Mouse (Mus musculus) neural tube, embryonic 11.5 days (tissue): ENCODE data around the gene Asb17. TPM values are rescaled to one million over a fixed set of nuclear protein-coding genes. Genes with fewer than 3 reads are reported as not detected.
A peak's percentile ranks its signal among the peaks of the same experiment; 100 is the strongest.

Source experiments
- ATAC-seq: fragments of 200-750 bp; cut with Nextera tagmentation; 2 replicates; pipeline ENCODE4 v1.8.0; 2017; ENCODE audit warnings: moderate number of reproducible peaks, mild to moderate bottlenecking, moderate TSS enrichment, moderate library complexity; ENCODE audit not compliant: insufficient read depth, low FRiP score, low TSS enrichment
- DNase-seq: peaks from one replicate; pipeline ENCODE4 v3.0.0-alpha.2; 2015; ENCODE audit warnings: low spot score
- H3K27ac ChIP-seq: fragments of 300-500 bp; sonication (generic); 2 replicates; pipeline ENCODE4 v1.5.1; 2014; ENCODE audit warnings: low read depth, mild to moderate bottlenecking, low read length
- H3K27me3 ChIP-seq: fragments of 300-500 bp; sonication (generic); 2 replicates; pipeline ENCODE4 v1.6.1; 2014; ENCODE audit warnings: mild to moderate bottlenecking, low read length, mixed read lengths; ENCODE audit not compliant: control insufficient read depth, insufficient read depth
- H3K36me3 ChIP-seq: fragments of 300-500 bp; sonication (generic); 2 replicates; pipeline ENCODE4 v1.6.1; 2014; ENCODE audit warnings: mild to moderate bottlenecking, low read length, moderate library complexity, mixed read lengths; ENCODE audit not compliant: control insufficient read depth, insufficient read depth
- H3K4me1 ChIP-seq: fragments of 300-500 bp; sonication (generic); 2 replicates; pipeline ENCODE4 v1.6.1; 2014; ENCODE audit warnings: low read length, mixed read lengths; ENCODE audit not compliant: control insufficient read depth, insufficient read depth
- H3K4me2 ChIP-seq: fragments of 300-500 bp; sonication (generic); 2 replicates; pipeline ENCODE4 v1.6.1; 2014; ENCODE audit warnings: low read depth, mild to moderate bottlenecking, moderate library complexity
- H3K4me3 ChIP-seq: fragments of 300-500 bp; sonication (generic); 2 replicates; pipeline ENCODE4 v1.5.1; 2014; ENCODE audit warnings: low read depth, low read length
- H3K9ac ChIP-seq: fragments of 300-500 bp; sonication (generic); 2 replicates; pipeline ENCODE4 v1.6.1; 2014; ENCODE audit warnings: mild to moderate bottlenecking, low read length
- H3K9me3 ChIP-seq: fragments of 300-500 bp; sonication (generic); 2 replicates; pipeline ENCODE4 v1.6.1; 2016; ENCODE audit warnings: low read length; ENCODE audit not compliant: control insufficient read depth
- WGBS: fragments of 180-500 bp; shearing (Covaris S2); extraction: QIAGEN DNeasy Blood & Tissue Kit; methylation state at CpG from one replicate; pipeline ENCODE4 v1.1.7; 2014; 5-methylcytosine and 5-hydroxymethylcytosine counted together
- polyA plus RNA-seq: library from polyadenylated mRNA; unstranded; fragments of >200 nt; fragmentation: Nextera tagmentation; extraction: Ambion mirVana; gene quantifications from 2 replicates; pipeline ENCODE4 v1.2.1, GENCODE M21; 2014

Asb17 gene
- 0.44 TPM in 1 of 2 replicates, not detected in the other for polyA plus RNA-seq

DNA sequence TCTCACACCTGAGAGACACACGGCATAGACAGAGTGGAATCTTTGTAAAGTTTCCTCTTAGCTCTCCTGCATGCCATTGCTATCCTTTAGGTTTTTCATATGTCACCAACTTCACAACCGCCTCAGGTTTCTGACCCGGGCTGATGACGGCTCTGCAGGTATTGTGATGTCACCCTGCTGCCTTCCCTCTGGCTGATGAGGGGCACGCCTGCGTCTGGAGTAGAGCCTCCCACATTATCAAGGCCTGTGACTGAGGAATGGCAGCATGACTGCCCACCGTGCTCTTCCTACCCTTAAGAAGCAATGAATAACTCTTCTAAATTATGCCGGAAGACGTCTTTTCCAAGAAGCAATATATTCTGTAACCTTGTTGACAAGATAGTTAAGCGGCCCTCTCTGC lies at the start of gene Asb17:
Gene Asb17, plus strand, starts transcription at position 180 of the 400 bp plus-strand sequence.
- DNase-seq (no peak), ATAC-seq (no peak)
- no peaks in the 10 kb centered on the region for H3K27me3 ChIP-seq
- H3K36me3 ChIP-seq = no peaks in the 10 kb centered on the region
- no peaks in the 10 kb centered on the region for H3K4me1 ChIP-seq
- WGBS = 83% methylated on average over 10 of the region's 10 CpGs
- no peak within 1 kb of the TSS for H3K9ac ChIP-seq
- H3K4me2 ChIP-seq = no peak within 1 kb of the TSS
- no peaks in the 10 kb centered on the region for H3K9me3 ChIP-seq
- no peak within 1 kb of the TSS for H3K27ac ChIP-seq
- no peak within 1 kb of the TSS for H3K4me3 ChIP-seq

DNA sequence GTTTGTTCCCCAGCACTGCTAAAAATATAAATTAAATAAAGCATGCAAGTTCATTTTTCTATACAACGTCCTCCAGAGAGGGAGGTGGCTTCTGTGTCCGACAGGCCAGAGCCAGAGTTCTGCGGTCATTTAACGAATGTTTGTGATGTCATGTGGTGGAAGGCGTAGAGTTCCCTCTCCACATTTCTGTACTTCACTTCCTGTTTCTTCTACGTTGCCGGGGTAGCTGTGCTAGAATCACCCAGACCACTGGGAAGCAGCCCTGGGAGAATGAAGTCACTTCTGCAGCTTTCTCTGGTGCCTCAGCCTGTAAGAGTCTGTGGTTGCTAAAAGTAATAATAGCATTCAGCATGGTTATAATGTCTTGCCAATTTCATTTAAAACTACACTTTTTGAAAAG lies 46.4 kb upstream of the Asb17 start:
- Histone ChIP-seq H3K9ac (no peak overlapping the region), H3K36me3 (no peaks in the 10 kb centered on the region), H3K4me1 (no peaks in the 10 kb centered on the region), H3K9me3 (no peaks in the 10 kb centered on the region), H3K27me3 (no peaks in the 10 kb centered on the region), H3K27ac (no peak overlapping the region), H3K4me2 (no peak overlapping the region), H3K4me3 (no peak overlapping the region)
- ATAC-seq = no peak
- DNase-seq = no peak
- WGBS = 75% methylated on average over 7 of the region's 7 CpGs

DNA sequence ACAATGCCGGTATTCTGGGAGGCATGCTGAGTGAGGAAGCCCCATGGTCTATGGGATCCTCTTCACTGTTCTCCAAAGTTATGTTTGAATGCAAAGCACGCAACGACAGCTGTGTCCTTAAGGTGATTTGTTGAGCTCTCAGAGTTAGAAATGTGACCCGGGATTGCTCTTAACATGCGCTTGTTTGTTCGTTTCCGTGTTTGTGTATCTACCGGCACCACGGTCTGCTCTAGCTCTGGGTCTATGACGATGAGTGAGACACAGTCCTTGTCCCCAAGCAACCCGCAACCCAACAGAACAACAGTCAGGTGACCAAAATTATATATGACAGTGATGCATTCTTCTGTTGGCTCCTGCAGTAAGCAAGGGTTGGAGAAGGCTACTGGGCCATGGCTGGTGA lies 44.4 kb upstream of the Asb17 start:
- H3K27ac ChIP-seq = no peak overlapping the region
- H3K4me3 ChIP-seq = no peak overlapping the region
- H3K9ac ChIP-seq = no peak overlapping the region
- H3K9me3 ChIP-seq = no peaks in the 10 kb centered on the region
- 89% methylated on average over 11 of the region's 11 CpGs for WGBS
- no peak overlapping the region for H3K4me2 ChIP-seq
- ATAC-seq (no peak), DNase-seq (no peak)
- no peaks in the 10 kb centered on the region for H3K27me3 ChIP-seq
- H3K4me1 ChIP-seq = no peaks in the 10 kb centered on the region
- H3K36me3 ChIP-seq = no peaks in the 10 kb centered on the region

DNA sequence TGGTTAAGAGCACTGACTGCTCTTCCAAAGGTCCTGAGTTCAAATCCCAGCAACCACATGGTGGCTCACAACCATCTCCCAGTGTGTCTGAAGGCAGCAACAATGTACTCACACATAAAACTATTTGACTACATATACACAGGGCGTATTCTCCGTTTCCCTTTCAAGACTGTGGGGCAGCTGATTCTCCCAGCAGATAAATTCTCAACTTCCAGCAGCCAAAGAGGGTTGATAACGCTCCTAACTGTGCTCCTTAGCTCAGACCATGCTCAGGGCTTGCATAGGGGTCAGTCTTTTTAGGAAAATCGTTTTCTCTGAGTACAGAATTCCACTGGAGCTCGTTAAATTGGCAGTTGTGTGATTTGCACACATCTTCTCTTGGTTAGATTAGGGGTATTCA lies 43.3 kb upstream of the Asb17 start:
- H3K9me3 ChIP-seq = no peaks in the 10 kb centered on the region
- H3K27ac ChIP-seq = no peak overlapping the region
- no peak overlapping the region for H3K4me2 ChIP-seq
- no peak overlapping the region for H3K9ac ChIP-seq
- ATAC-seq (no peak), DNase-seq (no peak)
- H3K4me3 ChIP-seq = no peak overlapping the region
- H3K36me3 ChIP-seq = no peaks in the 10 kb centered on the region
- no peaks in the 10 kb centered on the region for H3K4me1 ChIP-seq
- no peaks in the 10 kb centered on the region for H3K27me3 ChIP-seq
- WGBS = 80% methylated on average over 5 of the region's 5 CpGs

DNA sequence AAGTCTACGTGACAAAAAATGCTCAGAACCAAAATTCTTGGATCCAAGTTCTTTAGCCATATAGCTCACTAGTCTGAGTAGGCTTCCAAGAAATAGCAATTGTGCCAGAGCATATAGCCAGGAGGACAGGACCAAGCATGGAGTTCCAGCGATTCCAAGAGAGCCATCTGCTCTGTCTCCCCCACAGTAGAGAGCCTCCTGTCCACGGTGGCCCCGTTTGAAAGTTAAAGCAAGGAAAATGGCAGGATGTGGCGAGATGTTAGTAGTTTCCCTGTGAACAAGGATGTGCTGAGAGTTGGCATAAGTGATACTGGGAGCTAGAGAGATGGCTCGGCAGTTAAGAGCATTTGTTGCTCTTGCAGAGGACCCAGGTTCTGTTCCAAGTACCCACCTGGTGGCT lies 42.5 kb upstream of the Asb17 start:
- DNase-seq = no peak
- Histone ChIP-seq H3K4me3 (no peak overlapping the region), H3K27me3 (no peaks in the 10 kb centered on the region), H3K36me3 (no peaks in the 10 kb centered on the region), H3K9me3 (no peaks in the 10 kb centered on the region), H3K9ac (no peak overlapping the region), H3K4me1 (peaks cover 4% of the 10 kb centered on the region; the same call in 1 of the 2 replicates), H3K4me2 (no peak overlapping the region), H3K27ac (no peak overlapping the region)
- WGBS = 82% methylated on average over 6 of the region's 6 CpGs
- ATAC-seq = no peak

DNA sequence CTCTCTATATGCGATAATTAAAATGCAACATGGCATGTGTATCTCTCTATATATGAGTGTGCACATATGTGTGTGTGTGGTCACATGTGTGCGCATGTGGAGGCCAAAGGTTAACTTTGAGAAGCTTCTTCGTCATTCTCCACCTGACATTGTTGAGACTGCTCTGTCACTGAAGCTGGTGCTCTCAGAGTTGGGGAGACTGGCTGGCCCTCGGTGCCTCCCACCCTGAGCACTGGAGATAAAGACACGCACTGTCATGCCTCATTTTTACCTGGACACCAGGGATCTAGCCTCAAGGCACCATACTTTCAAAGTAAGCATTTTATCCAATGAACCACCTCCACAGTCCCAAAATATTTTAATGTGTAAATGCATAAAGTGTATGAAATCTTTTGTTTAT lies 41.4 kb upstream of the Asb17 start:
- Histone ChIP-seq H3K27me3 (no peaks in the 10 kb centered on the region), H3K9me3 (no peaks in the 10 kb centered on the region), H3K36me3 (no peaks in the 10 kb centered on the region), H3K4me2 (no peak overlapping the region), H3K9ac (no peak overlapping the region), H3K4me1 (peaks cover 4% of the 10 kb centered on the region; the same call in 1 of the 2 replicates), H3K27ac (no peak overlapping the region), H3K4me3 (no peak overlapping the region)
- WGBS = 90% methylated on average over 5 of the region's 5 CpGs
- ATAC-seq (no peak), DNase-seq (no peak)

DNA sequence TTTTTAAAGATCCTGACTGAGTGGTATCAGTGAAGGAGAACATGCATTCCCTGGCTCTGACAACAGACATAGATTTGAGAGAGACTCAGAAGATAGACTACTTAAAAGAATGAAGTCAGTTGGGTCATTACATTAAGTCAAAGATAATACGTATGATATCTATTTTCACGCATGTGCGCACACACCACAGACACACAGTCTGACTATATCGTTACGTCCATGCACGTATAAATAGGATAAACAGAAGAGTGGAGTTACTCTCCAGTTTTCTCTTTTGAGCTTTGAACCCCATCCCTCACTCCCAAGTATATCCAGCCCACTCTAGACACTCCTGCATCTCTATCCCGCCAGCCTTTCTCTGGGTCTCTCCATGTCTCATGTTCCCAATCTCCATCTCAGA lies 40.0 kb upstream of the Asb17 start:
- 96% methylated on average over 7 of the region's 7 CpGs for WGBS

DNA sequence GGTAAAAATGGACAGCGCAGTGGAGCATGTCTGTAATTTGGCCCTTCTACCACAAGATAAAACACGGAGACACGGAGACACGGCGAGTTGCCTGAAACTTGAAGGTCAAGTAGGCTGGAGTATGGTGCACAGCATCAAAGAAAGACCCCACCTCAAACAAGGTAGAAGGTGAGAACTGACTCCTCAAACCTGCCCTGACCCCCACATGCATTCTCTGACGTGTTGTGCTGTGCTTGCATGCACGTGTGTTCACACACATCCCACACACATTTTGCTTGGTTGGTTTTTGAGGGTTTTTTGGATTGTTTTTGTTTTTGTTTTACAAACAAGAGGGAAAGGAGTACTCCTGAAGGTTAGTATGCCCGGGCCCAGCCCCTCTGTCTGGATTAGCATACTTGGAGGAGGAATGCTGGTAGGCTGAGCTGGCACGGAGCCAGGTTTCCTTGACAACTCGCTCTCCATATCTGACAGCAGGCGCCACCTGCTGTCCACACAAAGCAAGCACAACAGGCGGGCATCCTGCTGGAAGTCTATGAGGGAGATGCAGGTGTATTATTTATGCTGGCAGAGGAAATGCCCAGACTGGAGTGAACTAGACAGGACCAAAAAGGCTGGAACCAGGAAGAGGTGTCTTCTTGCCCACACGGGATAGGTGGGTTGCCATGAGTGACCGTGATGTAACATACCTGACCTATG lies 37.8 kb upstream of the Asb17 start:
- WGBS = 40% methylated on average over 14 of the region's 14 CpGs
- Histone ChIP-seq H3K4me1 (peaks cover 4% of the 10 kb centered on the region; the same call in 1 of the 2 replicates), H3K9me3 (no peaks in the 10 kb centered on the region), H3K4me2 (no peak overlapping the region), H3K4me3 (no peak overlapping the region), H3K9ac (no peak overlapping the region), H3K36me3 (no peaks in the 10 kb centered on the region), H3K27ac (no peak overlapping the region), H3K27me3 (no peaks in the 10 kb centered on the region)
- ATAC-seq (peak; percentile 82), DNase-seq (peak; percentile 94)

More for the DNA sequence above, 40.0 kb upstream of the Asb17 start:
- Histone ChIP-seq H3K4me1 (peaks cover 4% of the 10 kb centered on the region; the same call in 1 of the 2 replicates), H3K9ac (no peak overlapping the region), H3K4me3 (no peak overlapping the region), H3K27ac (no peak overlapping the region), H3K36me3 (no peaks in the 10 kb centered on the region), H3K9me3 (no peaks in the 10 kb centered on the region), H3K27me3 (no peaks in the 10 kb centered on the region), H3K4me2 (no peak overlapping the region)
- no peak for ATAC-seq
- DNase-seq = no peak

DNA sequence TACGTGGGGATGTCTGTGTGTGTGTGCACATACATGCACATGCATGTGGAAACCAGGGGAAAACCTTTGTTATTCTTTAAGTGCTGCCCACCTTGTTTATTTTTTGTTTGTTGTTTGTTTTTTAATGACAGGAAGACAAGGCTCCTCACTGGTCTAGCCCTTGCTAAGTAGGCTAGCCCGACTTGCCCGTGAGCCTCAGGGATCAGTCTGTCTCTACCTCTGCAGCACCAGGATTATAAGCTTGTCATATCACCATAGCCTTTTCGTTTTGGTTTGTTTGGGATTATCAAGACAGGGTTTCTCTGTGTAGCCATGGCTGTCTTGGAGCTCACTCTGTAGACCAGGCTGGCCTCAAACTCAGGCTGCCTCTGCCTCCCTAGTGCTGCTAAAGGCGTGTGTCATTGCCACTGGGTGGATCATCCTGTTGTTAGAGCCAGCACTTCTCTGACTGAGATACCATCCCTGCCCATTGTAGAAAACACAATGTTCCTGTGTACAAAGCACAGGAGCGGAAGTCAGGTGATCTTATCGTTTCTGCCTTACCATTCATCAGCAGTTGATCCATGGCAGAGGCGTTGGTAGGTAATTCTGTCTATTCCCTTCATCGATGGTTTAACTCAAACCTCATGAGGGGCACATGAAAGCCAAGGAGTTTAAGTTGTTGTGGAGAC lies 37.1 kb upstream of the Asb17 start:
- H3K36me3 ChIP-seq = no peaks in the 10 kb centered on the region
- H3K4me3 ChIP-seq = no peak overlapping the region
- H3K27me3 ChIP-seq = no peaks in the 10 kb centered on the region
- no peak overlapping the region for H3K4me2 ChIP-seq
- H3K4me1 ChIP-seq = peaks cover 4% of the 10 kb centered on the region; the same call in 1 of the 2 replicates
- H3K27ac ChIP-seq = no peak overlapping the region
- no peak overlapping the region for H3K9ac ChIP-seq
- DNase-seq (no peak), ATAC-seq (peak; percentile 24; the same call in 1 of the 2 replicates)
- no peaks in the 10 kb centered on the region for H3K9me3 ChIP-seq
- 89% methylated on average over 9 of the region's 9 CpGs for WGBS
